Mouse (Mus musculus): ENCODE measurements around the gene Lce1b. TPM values are rescaled to one million over a fixed set of nuclear protein-coding genes. Genes with fewer than 3 reads are reported as not detected.

Lce1b gene
- polyA plus RNA-seq, 1 experiment: not detected

GRCm38 (mm10) chr3:92670215-92670614 is 13.5 kb upstream of the Lce1b start, which contains the start of gene Lce1a2:
TSS of gene Lce1a2 (minus strand) at chr3:92670315.
- Histone ChIP-seq H3K79me2 (ENCODE audit: control insufficient read depth, insufficient read depth) (no peaks in the 10 kb centered on the region), H3K27me3 (ENCODE audit: control insufficient read depth, insufficient read depth, insufficient read length) (no peaks in the 10 kb centered on the region), H3ac (ENCODE audit: control insufficient read depth, insufficient read length, low read depth) (no peak within 1 kb of the TSS), H3K79me3 (ENCODE audit: low read depth) (no peaks in the 10 kb centered on the region), H3K4me3 (ENCODE audit: insufficient read depth, poor library complexity, severe bottlenecking) (no peak within 1 kb of the TSS), H3K36me3 (ENCODE audit: control insufficient read depth, insufficient read depth) (no peaks in the 10 kb centered on the region)
- TF ChIP-seq MYOD1 (IDR thresholded peaks at IDR 0.05; ENCODE audit: control insufficient read depth, insufficient read length, low read depth): no peak
- no peak for TF ChIP-seq CTCF (IDR thresholded peaks at IDR 0.05; ENCODE audit: control insufficient read depth, insufficient read depth, insufficient read length)
- TF ChIP-seq USF1 (IDR thresholded peaks at IDR 0.05; ENCODE audit: low read depth): no peak
- TF ChIP-seq FOSL1 (IDR thresholded peaks at IDR 0.05; ENCODE audit: insufficient read depth, low read length, poor library complexity, severe bottlenecking): no peak
- TF ChIP-seq MAX (IDR thresholded peaks at IDR 0.05): no peak

GRCm38 (mm10) chr3:92648207-92648606 is 8.5 kb downstream of the Lce1b start, which contains the start of gene Lce1a1:
TSS of gene Lce1a1 (minus strand) at chr3:92648307.
- H3K79me2 ChIP-seq (ENCODE audit: control insufficient read depth, insufficient read depth): no peaks in the 10 kb centered on the region
- no peak for TF ChIP-seq CEBPB (IDR thresholded peaks at IDR 0.05; ENCODE audit: low read depth)
- TF ChIP-seq FOSL1 (IDR thresholded peaks at IDR 0.05; ENCODE audit: insufficient read depth, low read length, poor library complexity, severe bottlenecking): no peak
- no peak for TF ChIP-seq MAX (IDR thresholded peaks at IDR 0.05)
- TF ChIP-seq MYOD1 (IDR thresholded peaks at IDR 0.05; ENCODE audit: control insufficient read depth, insufficient read length, low read depth): no peak
- TF ChIP-seq CTCF (IDR thresholded peaks at IDR 0.05; ENCODE audit: control insufficient read depth, insufficient read depth, insufficient read length): no peak
- TF ChIP-seq MYOG (IDR thresholded peaks at IDR 0.05; ENCODE audit: control insufficient read depth, extremely low read depth, insufficient read length): no peak
- no peak for TF ChIP-seq USF1 (IDR thresholded peaks at IDR 0.05; ENCODE audit: low read depth)
- H3K79me3 ChIP-seq (ENCODE audit: low read depth): no peaks in the 10 kb centered on the region
- H3K36me3 ChIP-seq (ENCODE audit: control insufficient read depth, insufficient read depth): no peaks in the 10 kb centered on the region
- H3ac ChIP-seq (ENCODE audit: control insufficient read depth, insufficient read length, low read depth): no peak within 1 kb of the TSS
- H3K4me3 ChIP-seq (ENCODE audit: insufficient read depth, poor library complexity, severe bottlenecking): no peak within 1 kb of the TSS
- no peaks in the 10 kb centered on the region for H3K27me3 ChIP-seq (ENCODE audit: control insufficient read depth, insufficient read depth, insufficient read length)

- Histone ChIP-seq H3K79me3 (ENCODE audit: low read depth) (no peaks in the 10 kb centered on the region), H3K36me3 (ENCODE audit: control insufficient read depth, insufficient read depth) (no peaks in the 10 kb centered on the region), H3K79me2 (ENCODE audit: control insufficient read depth, insufficient read depth) (no peaks in the 10 kb centered on the region), H3K27me3 (ENCODE audit: control insufficient read depth, insufficient read depth, insufficient read length) (no peaks in the 10 kb centered on the region), H3K4me3 (ENCODE audit: insufficient read depth, poor library complexity, severe bottlenecking) (no peak overlapping the region), H3ac (ENCODE audit: control insufficient read depth, insufficient read length, low read depth) (no peak overlapping the region)
- TF ChIP-seq MYOG (IDR thresholded peaks at IDR 0.05; ENCODE audit: control insufficient read depth, extremely low read depth, insufficient read length) (no peak), CTCF (IDR thresholded peaks at IDR 0.05; ENCODE audit: control insufficient read depth, insufficient read depth, insufficient read length) (no peak), MYOD1 (IDR thresholded peaks at IDR 0.05; ENCODE audit: control insufficient read depth, insufficient read length, low read depth) (no peak), CEBPB (IDR thresholded peaks at IDR 0.05; ENCODE audit: low read depth) (no peak), FOSL1 (IDR thresholded peaks at IDR 0.05; ENCODE audit: insufficient read depth, low read length, poor library complexity, severe bottlenecking) (no peak), USF1 (IDR thresholded peaks at IDR 0.05; ENCODE audit: low read depth) (no peak), MAX (IDR thresholded peaks at IDR 0.05) (no peak)
These were observed 16.9 kb downstream of the Lce1b start for GRCm38 (mm10) chr3:92639854-92640253.

- H3K36me3 ChIP-seq (ENCODE audit: control insufficient read depth, insufficient read depth): no peaks in the 10 kb centered on the region
- H3K27me3 ChIP-seq (ENCODE audit: control insufficient read depth, insufficient read depth, insufficient read length): no peaks in the 10 kb centered on the region
- no peak overlapping the region for H3ac ChIP-seq (ENCODE audit: control insufficient read depth, insufficient read length, low read depth)
- H3K79me2 ChIP-seq (ENCODE audit: control insufficient read depth, insufficient read depth): no peaks in the 10 kb centered on the region
- no peak for TF ChIP-seq MYOG (IDR thresholded peaks at IDR 0.05; ENCODE audit: control insufficient read depth, extremely low read depth, insufficient read length)
- TF ChIP-seq CTCF (IDR thresholded peaks at IDR 0.05; ENCODE audit: control insufficient read depth, insufficient read depth, insufficient read length): no peak
- TF ChIP-seq CEBPB (IDR thresholded peaks at IDR 0.05; ENCODE audit: low read depth): no peak
- no peak for TF ChIP-seq MAX (IDR thresholded peaks at IDR 0.05)
- no peak for TF ChIP-seq MYOD1 (IDR thresholded peaks at IDR 0.05; ENCODE audit: control insufficient read depth, insufficient read length, low read depth)
- no peak for TF ChIP-seq FOSL1 (IDR thresholded peaks at IDR 0.05; ENCODE audit: insufficient read depth, low read length, poor library complexity, severe bottlenecking)
- H3K4me3 ChIP-seq (ENCODE audit: insufficient read depth, poor library complexity, severe bottlenecking): no peak overlapping the region
- no peaks in the 10 kb centered on the region for H3K79me3 ChIP-seq (ENCODE audit: low read depth)
These were observed 18.1 kb downstream of the Lce1b start for GRCm38 (mm10) chr3:92638653-92638991.

- no peaks in the 10 kb centered on the region for H3K27me3 ChIP-seq (ENCODE audit: control insufficient read depth, insufficient read depth, insufficient read length)
- TF ChIP-seq MYOD1 (IDR thresholded peaks at IDR 0.05; ENCODE audit: control insufficient read depth, insufficient read length, low read depth) (no peak), MYOG (IDR thresholded peaks at IDR 0.05; ENCODE audit: control insufficient read depth, extremely low read depth, insufficient read length) (no peak), FOSL1 (IDR thresholded peaks at IDR 0.05; ENCODE audit: insufficient read depth, low read length, poor library complexity, severe bottlenecking) (no peak), MAX (IDR thresholded peaks at IDR 0.05) (no peak), CTCF (IDR thresholded peaks at IDR 0.05; ENCODE audit: control insufficient read depth, insufficient read depth, insufficient read length) (no peak), CEBPB (IDR thresholded peaks at IDR 0.05; ENCODE audit: low read depth) (no peak), USF1 (IDR thresholded peaks at IDR 0.05; ENCODE audit: low read depth) (no peak)
These were observed 18.7 kb downstream of the Lce1b start for GRCm38 (mm10) chr3:92637745-92638652.

More at GRCm38 (mm10) chr3:92637745-92638652, 18.7 kb downstream of the Lce1b start:
- H3K4me3 ChIP-seq (ENCODE audit: insufficient read depth, poor library complexity, severe bottlenecking): no peak overlapping the region
- no peaks in the 10 kb centered on the region for H3K36me3 ChIP-seq (ENCODE audit: control insufficient read depth, insufficient read depth)
- H3K79me2 ChIP-seq (ENCODE audit: control insufficient read depth, insufficient read depth): no peaks in the 10 kb centered on the region
- H3K79me3 ChIP-seq (ENCODE audit: low read depth): no peaks in the 10 kb centered on the region
- no peak overlapping the region for H3ac ChIP-seq (ENCODE audit: control insufficient read depth, insufficient read length, low read depth)
